Mouse (Mus musculus) forebrain, embryonic 12.5 days (tissue): ENCODE results near the gene Dnajb3. TPM values are rescaled to one million over a fixed set of nuclear protein-coding genes. Genes with fewer than 3 reads are reported as not detected.
"Not testable (repeated sequence)": the region's sequence is repeated elsewhere in the genome, so short reads cannot be mapped to it uniquely, and the experiment has no call there.

Source experiments
- ATAC-seq: fragments of 200-750 bp; cut with Nextera tagmentation; 2 replicates; pipeline ENCODE4 v1.8.0; 2017; ENCODE audit warnings: moderate TSS enrichment; ENCODE audit not compliant: low FRiP score
- H3K27ac ChIP-seq: fragments of 300-500 bp; sonication (generic); 2 replicates; pipeline ENCODE4 v1.5.1; 2016; ENCODE audit warnings: mild to moderate bottlenecking
- H3K27me3 ChIP-seq: fragments of 300-500 bp; sonication (generic); 2 replicates; pipeline ENCODE4 v1.6.1; 2016; ENCODE audit warnings: mild to moderate bottlenecking
- H3K36me3 ChIP-seq: fragments of 300-500 bp; sonication (generic); replicated peaks from 2 replicates; pipeline ENCODE4 v1.6.1; 2016; ENCODE audit warnings: mild to moderate bottlenecking
- H3K4me1 ChIP-seq: fragments of 300-500 bp; sonication (generic); 2 replicates; pipeline ENCODE4 v1.6.1; 2016
- H3K4me2 ChIP-seq: fragments of 300-500 bp; sonication (generic); 2 replicates; pipeline ENCODE4 v1.6.1; 2016; ENCODE audit warnings: mild to moderate bottlenecking, moderate library complexity
- H3K4me3 ChIP-seq: fragments of 300-500 bp; sonication (generic); replicated peaks from 2 replicates; pipeline ENCODE4 v1.5.1; 2016; ENCODE audit warnings: mild to moderate bottlenecking
- H3K9ac ChIP-seq: fragments of 300-500 bp; sonication (generic); 2 replicates; pipeline ENCODE4 v1.6.1; 2016; ENCODE audit warnings: mild to moderate bottlenecking
- H3K9me3 ChIP-seq: fragments of 300-500 bp; sonication (generic); 2 replicates; pipeline ENCODE4 v1.6.1; 2016
- WGBS: fragments of 180-500 bp; shearing (Covaris S2); methylation state at CpG from one replicate; pipeline ENCODE4 v1.1.7; 2016; 5-methylcytosine and 5-hydroxymethylcytosine counted together
- polyA plus RNA-seq: library from polyadenylated mRNA; unstranded; fragments of >200 nt; fragmentation: Nextera tagmentation; extraction: Ambion mirVana; gene quantifications from 2 replicates; pipeline ENCODE4 v1.2.1, GENCODE M21; 2016

Gene Dnajb3
- polyA plus RNA-seq, 1 experiment from 2014 or later, result 12.6 TPM

GRCm38 (mm10) chr1:88200456-88200855 lies 5.1 kb downstream of the Dnajb3 start, which contains the start of gene Ugt1a2:
TSS of gene Ugt1a2 (plus strand) at chr1:88200601.
- 90% methylated on average over 7 of the region's 7 CpGs for WGBS

GRCm38 (mm10) chr1:88199996-88200395 lies 5.6 kb downstream of the Dnajb3 start:
- ATAC-seq, result no peak
- H3K4me1 ChIP-seq, result peaks cover 2% of the 10 kb centered on the region; the same call in 1 of the 2 replicates
- no peaks in the 10 kb centered on the region for H3K27me3 ChIP-seq
- H3K4me2 ChIP-seq, result no peak overlapping the region
- no peak overlapping the region for H3K27ac ChIP-seq
- H3K9me3 ChIP-seq, result no peaks in the 10 kb centered on the region
- no peaks in the 10 kb centered on the region for H3K36me3 ChIP-seq
- no peak overlapping the region for H3K9ac ChIP-seq
- H3K4me3 ChIP-seq, result no peak overlapping the region
- WGBS, result 78% methylated on average over 2 of the region's 2 CpGs

More at GRCm38 (mm10) chr1:88200456-88200855, 5.1 kb downstream of the Dnajb3 start, which contains the start of gene Ugt1a2:
- Histone ChIP-seq H3K9me3 (no peaks in the 10 kb centered on the region), H3K27me3 (no peaks in the 10 kb centered on the region), H3K27ac (no peak within 1 kb of the TSS), H3K36me3 (no peaks in the 10 kb centered on the region), H3K4me1 (peaks cover 6% of the 10 kb centered on the region; the same call in 1 of the 2 replicates), H3K4me3 (no peak within 1 kb of the TSS), H3K4me2 (no peak within 1 kb of the TSS), H3K9ac (no peak within 1 kb of the TSS)
- no peak for ATAC-seq

- H3K4me2 ChIP-seq, result no peak overlapping the region
- no peaks in the 10 kb centered on the region for H3K36me3 ChIP-seq
- no peaks in the 10 kb centered on the region for H3K9me3 ChIP-seq
- no peak for ATAC-seq
- H3K9ac ChIP-seq, result no peak overlapping the region
- no peaks in the 10 kb centered on the region for H3K4me1 ChIP-seq
- H3K4me3 ChIP-seq, result no peak overlapping the region
- H3K27ac ChIP-seq, result no peak overlapping the region
- 83% methylated on average over 3 of the region's 3 CpGs for WGBS
- no peaks in the 10 kb centered on the region for H3K27me3 ChIP-seq
Measured at GRCm38 (mm10) chr1:88197443-88197842, 8.1 kb downstream of the Dnajb3 start.

GRCm38 (mm10) chr1:88195687-88196086 lies 9.9 kb downstream of the Dnajb3 start:
- no peak for ATAC-seq
- WGBS, result 94% methylated on average over 1 of the region's 1 CpGs
- H3K4me3 ChIP-seq, result no peak overlapping the region
- H3K4me1 ChIP-seq, result no peaks in the 10 kb centered on the region
- no peak overlapping the region for H3K27ac ChIP-seq
- no peaks in the 10 kb centered on the region for H3K9me3 ChIP-seq
- no peak overlapping the region for H3K4me2 ChIP-seq
- no peak overlapping the region for H3K9ac ChIP-seq
- no peaks in the 10 kb centered on the region for H3K27me3 ChIP-seq
- no peaks in the 10 kb centered on the region for H3K36me3 ChIP-seq

- Histone ChIP-seq H3K9me3 (no peaks in the 10 kb centered on the region), H3K27ac (no peak overlapping the region), H3K4me3 (no peak overlapping the region), H3K27me3 (no peaks in the 10 kb centered on the region), H3K9ac (no peak overlapping the region), H3K4me1 (no peaks in the 10 kb centered on the region), H3K36me3 (no peaks in the 10 kb centered on the region), H3K4me2 (no peak overlapping the region)
- 70% methylated on average over 3 of the region's 3 CpGs for WGBS
- ATAC-seq, result no peak
Measured at GRCm38 (mm10) chr1:88192136-88192535, 13.4 kb downstream of the Dnajb3 start.

GRCm38 (mm10) chr1:88186325-88186935 lies 19.2 kb downstream of the Dnajb3 start:
- 84% methylated on average over 5 of the region's 5 CpGs for WGBS
- H3K4me2 ChIP-seq, result no peak overlapping the region
- no peaks in the 10 kb centered on the region for H3K36me3 ChIP-seq
- H3K27me3 ChIP-seq, result no peaks in the 10 kb centered on the region
- H3K4me3 ChIP-seq, result no peak overlapping the region
- no peaks in the 10 kb centered on the region for H3K4me1 ChIP-seq
- no peak overlapping the region for H3K9ac ChIP-seq
- no peak for ATAC-seq
- no peaks in the 10 kb centered on the region for H3K9me3 ChIP-seq
- no peak overlapping the region for H3K27ac ChIP-seq

- H3K36me3 ChIP-seq, result no peaks in the 10 kb centered on the region
- H3K4me2 ChIP-seq, result no peak overlapping the region
- 77% methylated on average over 1 of the region's 1 CpGs for WGBS
- H3K27me3 ChIP-seq, result no peaks in the 10 kb centered on the region
- no peak for ATAC-seq
- H3K27ac ChIP-seq, result no peak overlapping the region
- H3K4me3 ChIP-seq, result no peak overlapping the region
- H3K9ac ChIP-seq, result no peak overlapping the region
- H3K9me3 ChIP-seq, result peaks cover 14% of the 10 kb centered on the region
- H3K4me1 ChIP-seq, result no peaks in the 10 kb centered on the region
Measured at GRCm38 (mm10) chr1:88179657-88180056, 25.9 kb downstream of the Dnajb3 start.

- not testable (repeated sequence) for H3K27ac ChIP-seq, H3K9ac ChIP-seq, H3K4me2 ChIP-seq, H3K4me1 ChIP-seq, H3K9me3 ChIP-seq, ATAC-seq, H3K27me3 ChIP-seq, H3K36me3 ChIP-seq, H3K4me3 ChIP-seq
- WGBS, result 84% methylated on average over 6 of the region's 7 CpGs
Measured at GRCm38 (mm10) chr1:88172190-88172589, 33.4 kb downstream of the Dnajb3 start.

- WGBS, result 83% methylated on average over 5 of the region's 5 CpGs
- H3K9me3 ChIP-seq, result no peaks in the 10 kb centered on the region
- no peak within 1 kb of the TSS for H3K27ac ChIP-seq
- H3K4me2 ChIP-seq, result no peak within 1 kb of the TSS
- no peaks in the 10 kb centered on the region for H3K27me3 ChIP-seq
- no peak within 1 kb of the TSS for H3K4me3 ChIP-seq
- no peak within 1 kb of the TSS for H3K9ac ChIP-seq
- no peaks in the 10 kb centered on the region for H3K36me3 ChIP-seq
- ATAC-seq, result no peak
- H3K4me1 ChIP-seq, result no peaks in the 10 kb centered on the region
Measured at GRCm38 (mm10) chr1:88165711-88166110, 39.9 kb downstream of the Dnajb3 start, which contains the start of gene Ugt1a5. TSS of gene Ugt1a5 (plus strand) at chr1:88166012.

- Histone ChIP-seq H3K4me1 (no peaks in the 10 kb centered on the region), H3K27ac (no peak overlapping the region), H3K9ac (no peak overlapping the region), H3K9me3 (no peaks in the 10 kb centered on the region), H3K4me3 (no peak overlapping the region), H3K36me3 (no peaks in the 10 kb centered on the region), H3K4me2 (no peak overlapping the region), H3K27me3 (no peaks in the 10 kb centered on the region)
- 95% methylated on average over 2 of the region's 2 CpGs for WGBS
- ATAC-seq, result no peak
Measured at GRCm38 (mm10) chr1:88158430-88158829, 47.2 kb downstream of the Dnajb3 start.

Other genes with a start within 250 kb of the Dnajb3 start
- 39.8 and 40.1 TPM in 2 replicates for gene Usp40, start 197.2 kb downstream of the Dnajb3 start, polyA plus RNA-seq
- gene Ugt1a10, start 150.4 kb downstream of the Dnajb3 start, polyA plus RNA-seq, result not detected in 2 replicates
- not detected in 2 replicates for gene Ugt1a9, start 135.0 kb downstream of the Dnajb3 start, polyA plus RNA-seq
- gene Ugt1a8, start 118.0 kb downstream of the Dnajb3 start, polyA plus RNA-seq, result not detected in 2 replicates
- 0.55 and 0.70 TPM in 2 replicates for gene Ugt1a7c, start 110.7 kb downstream of the Dnajb3 start, polyA plus RNA-seq
- gene Ugt1a6b, start 102.5 kb downstream of the Dnajb3 start, polyA plus RNA-seq, result 0.19 TPM in 1 of 2 replicates, not detected in the other
- gene Ugt1a6a, start 71.0 kb downstream of the Dnajb3 start, polyA plus RNA-seq, result 0.44 and 0.93 TPM in 2 replicates
- not detected in 2 replicates for gene Ugt1a5, start 39.8 kb downstream of the Dnajb3 start, polyA plus RNA-seq
- gene Ugt1a2, start 5.2 kb downstream of the Dnajb3 start, polyA plus RNA-seq, result not detected in 2 replicates
- gene Ugt1a1, start 6.2 kb upstream of the Dnajb3 start, polyA plus RNA-seq, result not detected in 2 replicates
- 1.4 and 1.7 TPM in 2 replicates for gene Mroh2a, start 21.2 kb upstream of the Dnajb3 start, polyA plus RNA-seq
- 209 and 210 TPM in 2 replicates for gene Hjurp, start 71.9 kb upstream of the Dnajb3 start, polyA plus RNA-seq
- not detected in 2 replicates for gene Trpm8, start 71.9 kb upstream of the Dnajb3 start, polyA plus RNA-seq
- gene Spp2, start 201.2 kb upstream of the Dnajb3 start, polyA plus RNA-seq, result not detected in 2 replicates